Mouse (Mus musculus) gastrocnemius, adult 8-10 months (tissue): ENCODE results near the gene Spg11. TPM values are rescaled to one million over a fixed set of nuclear protein-coding genes. Genes with fewer than 3 reads are reported as not detected.
"Not testable (repeated sequence)": the region's sequence is repeated elsewhere in the genome, so short reads cannot be mapped to it uniquely, and the experiment has no call there.

Experiments used
- DNase-seq, 2 experiments: peaks; one replicate each; pipeline ENCODE4 v3.0.0; 2022; ENCODE audit warnings: low spot score in 2 of 2
- microRNA-seq: library from miRNA; unstranded; fragments of <30 nt; microRNA quantifications from one replicate; pipeline ENCODE4 v1.2.0, GENCODE M21; 2022
- total RNA-seq, 4 experiments: library from RNA; stranded (reverse); gene quantifications; 2 replicates each; pipeline ENCODE4 v1.2.4; 2022

Spg11 gene
- total RNA-seq, 4 experiments from 2014 or later: 5.4 to 6.4 (median 6.1) TPM

DNA sequence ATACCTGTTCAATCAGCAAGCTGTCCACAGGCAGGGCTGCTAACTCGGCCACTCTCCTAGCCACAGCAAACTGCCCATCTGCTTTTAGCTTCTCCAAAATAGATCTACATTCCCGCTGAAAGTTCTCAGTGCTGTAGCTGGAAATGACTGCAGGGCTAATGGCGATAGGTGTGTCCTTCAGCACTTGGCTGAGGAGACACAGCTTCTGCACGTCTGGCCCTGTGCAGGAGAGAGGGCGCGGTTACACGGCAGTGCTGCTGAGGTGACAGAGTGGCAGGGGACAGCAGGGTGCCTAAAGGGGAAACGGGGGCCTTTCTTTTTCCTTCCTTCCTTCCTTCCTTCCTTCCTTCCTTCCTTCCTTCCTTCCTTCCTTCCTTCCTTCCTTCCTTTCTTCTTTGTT lies 51.9 kb downstream of the Spg11 start:
- no peak for DNase-seq

DNA sequence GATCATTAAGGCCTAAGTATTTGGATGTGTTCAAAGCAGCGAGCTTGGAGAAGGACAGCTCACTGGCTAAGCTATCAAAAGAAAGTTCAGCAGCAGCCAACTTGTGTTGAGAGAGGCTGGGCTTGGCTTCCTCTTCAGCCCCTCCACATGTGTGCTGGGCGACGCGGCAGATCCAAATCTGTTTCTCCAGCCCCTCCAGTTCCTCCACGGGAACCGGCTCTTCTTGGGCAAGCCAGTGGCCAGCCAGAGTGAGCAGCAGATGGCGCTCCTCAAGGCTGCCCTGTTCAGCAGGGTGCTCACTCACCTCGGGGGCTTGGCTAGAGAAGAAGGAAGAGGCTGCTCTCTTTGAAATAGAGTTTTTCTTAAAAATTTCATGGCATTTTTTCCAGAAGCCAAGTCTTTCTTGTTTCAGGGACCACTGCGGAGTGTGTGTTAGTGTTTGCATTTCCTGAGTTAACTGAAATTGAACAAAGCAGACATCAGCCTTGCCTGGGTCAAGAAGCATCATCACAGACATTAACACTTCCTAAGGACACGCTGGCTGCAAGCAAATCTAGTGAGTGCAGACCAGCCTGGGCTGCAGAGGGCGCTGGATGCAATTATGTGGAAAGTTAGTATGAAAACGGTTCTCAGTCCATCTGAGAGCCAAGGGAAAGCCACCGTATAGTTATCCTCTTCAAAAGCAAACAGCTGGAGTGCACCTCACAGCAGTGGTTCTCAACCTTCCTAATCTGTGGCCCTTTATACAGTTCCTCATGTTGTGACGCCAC lies 52.8 kb downstream of the Spg11 start:
- peak in 1 of 2 experiments; percentile 14 for DNase-seq

DNA sequence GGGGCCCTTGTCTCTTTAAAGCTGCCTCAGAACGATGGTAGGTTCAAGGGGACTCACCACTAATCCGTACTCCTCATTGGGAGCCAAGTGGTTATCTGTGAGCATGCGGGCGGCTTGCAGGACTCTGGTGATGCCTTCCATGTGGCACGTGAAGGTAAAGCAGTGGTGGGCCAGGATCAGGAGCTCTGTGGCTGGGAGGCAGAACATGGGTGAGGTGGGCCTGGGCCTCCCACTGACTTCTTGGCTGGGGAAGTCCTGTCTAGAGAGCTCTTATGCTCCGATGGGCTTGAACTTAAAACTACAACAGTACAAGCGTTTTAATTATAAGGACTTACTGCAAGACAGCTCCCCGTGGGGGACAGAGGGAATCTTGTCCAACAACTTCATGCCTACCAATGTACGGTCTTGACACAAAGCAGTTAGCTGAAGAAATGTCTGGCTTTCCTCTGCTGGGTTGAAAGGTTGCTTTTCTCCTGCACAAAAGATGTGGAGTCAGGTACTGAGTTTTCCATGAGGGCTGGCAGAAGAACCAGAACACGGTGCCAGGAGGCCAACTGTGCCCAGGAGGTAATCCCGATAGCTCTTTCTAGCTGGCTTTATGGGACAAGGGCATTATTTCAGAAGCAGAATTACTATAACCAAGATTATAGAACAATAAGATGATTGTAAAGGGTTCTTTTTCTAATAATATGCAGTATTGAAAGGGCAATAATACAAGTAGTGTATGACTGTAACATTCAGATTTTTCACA lies 58.6 kb downstream of the Spg11 start:
- DNase-seq: no peak

DNA sequence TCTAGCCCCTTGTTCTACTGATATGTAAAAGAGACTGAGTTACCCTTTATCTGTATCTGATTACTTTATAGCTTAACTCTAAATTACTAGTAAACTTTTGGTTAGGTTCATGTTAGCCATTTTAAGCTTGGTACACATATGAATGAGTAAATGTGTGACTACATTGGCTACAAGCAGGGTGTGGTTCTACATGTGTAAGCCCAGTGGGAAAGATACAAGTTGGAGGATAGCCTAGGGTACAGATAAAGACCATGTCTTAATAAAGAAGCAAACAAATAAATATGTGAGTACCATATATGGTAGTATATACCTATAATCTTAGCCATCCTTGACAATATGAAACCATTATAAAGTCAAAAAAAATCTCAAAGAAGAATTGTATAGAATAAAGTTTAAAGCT lies 74.3 kb downstream of the Spg11 start:
- no peak for DNase-seq

DNA sequence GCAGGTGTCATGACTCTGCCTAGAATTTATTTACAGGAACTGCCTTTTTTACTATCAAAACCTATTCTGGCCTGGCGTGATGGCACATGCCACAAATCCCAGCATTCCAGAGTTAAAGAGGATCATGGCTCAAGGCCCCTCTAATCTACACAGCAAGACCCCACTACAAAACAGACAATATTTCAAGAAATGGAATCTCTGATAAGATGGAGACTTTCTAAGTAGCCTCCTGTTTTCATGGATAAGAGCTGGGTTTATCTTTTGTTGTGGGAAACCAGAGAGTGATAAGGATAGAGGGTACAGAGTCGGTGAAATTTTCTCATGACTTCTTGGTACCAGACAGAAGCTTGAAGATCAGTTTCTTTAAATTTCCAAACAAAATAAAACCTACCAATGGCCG lies 82.1 kb downstream of the Spg11 start:
- DNase-seq: no peak

DNA sequence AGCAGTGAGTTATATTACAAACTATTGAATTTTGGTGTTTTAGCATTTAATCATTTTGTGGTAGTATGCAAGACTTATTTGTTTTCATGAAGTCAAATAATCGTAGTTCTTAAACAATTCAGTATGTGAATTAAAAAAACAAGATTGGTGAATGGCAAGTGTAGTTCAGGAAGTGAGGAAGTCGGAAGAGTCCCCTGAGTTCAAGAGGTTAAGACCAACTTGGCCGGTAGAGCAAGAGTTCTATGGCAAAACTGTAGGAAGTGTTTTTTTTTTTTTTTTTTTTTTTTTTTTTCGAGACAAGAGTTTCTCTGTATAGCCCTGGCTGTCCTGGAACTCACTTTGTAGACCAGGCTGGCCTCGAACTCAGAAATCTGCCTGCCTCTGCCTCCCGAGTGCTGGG lies 86.2 kb downstream of the Spg11 start:
- no peak for DNase-seq

DNA sequence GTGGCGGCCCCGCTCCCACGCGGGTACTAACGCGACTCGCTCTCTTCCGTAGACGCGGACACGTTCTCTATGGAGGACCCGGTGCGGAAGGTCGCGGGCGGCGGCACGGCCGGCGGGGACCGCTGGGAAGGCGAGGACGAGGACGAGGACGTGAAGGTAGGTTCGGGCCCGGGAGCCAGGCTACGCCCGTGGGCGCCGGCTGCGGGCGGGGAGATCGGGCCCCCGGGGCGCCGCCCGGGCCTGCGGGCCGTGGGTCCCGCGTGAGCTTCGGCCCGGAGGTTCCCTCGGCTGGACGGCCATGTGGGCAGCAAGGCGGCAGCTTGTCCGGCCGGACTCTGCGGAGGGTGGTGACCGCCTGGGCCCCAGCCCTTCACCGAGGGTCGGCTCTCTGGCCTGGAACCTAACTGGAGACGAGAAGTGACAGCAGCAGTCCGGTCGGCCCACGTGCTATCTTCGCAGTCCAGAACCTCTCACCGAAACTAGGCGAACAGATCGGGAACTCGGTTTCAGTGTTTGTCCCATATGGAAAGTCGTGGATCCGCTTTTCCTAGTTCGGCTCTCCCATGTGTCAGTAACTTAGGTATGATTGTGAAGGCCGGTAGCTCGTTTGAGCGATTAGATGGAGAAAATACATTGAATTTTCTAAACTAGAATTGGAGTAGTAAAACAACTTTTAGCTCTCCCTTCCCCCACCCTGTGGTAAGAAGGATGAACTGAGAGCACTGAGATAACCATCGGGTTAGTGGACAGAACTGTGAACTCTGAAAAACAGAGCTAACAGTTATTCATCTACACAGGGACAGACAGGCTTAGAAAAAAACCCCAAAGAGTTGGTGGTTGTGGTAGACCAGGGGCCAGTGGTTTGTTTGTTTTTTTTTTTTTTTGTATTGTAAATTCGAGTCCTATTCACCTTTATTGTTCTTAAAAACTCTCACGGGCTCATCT lies 89.2 kb downstream of the Spg11 start:
- DNase-seq: peak; percentile 34 to 36

DNA sequence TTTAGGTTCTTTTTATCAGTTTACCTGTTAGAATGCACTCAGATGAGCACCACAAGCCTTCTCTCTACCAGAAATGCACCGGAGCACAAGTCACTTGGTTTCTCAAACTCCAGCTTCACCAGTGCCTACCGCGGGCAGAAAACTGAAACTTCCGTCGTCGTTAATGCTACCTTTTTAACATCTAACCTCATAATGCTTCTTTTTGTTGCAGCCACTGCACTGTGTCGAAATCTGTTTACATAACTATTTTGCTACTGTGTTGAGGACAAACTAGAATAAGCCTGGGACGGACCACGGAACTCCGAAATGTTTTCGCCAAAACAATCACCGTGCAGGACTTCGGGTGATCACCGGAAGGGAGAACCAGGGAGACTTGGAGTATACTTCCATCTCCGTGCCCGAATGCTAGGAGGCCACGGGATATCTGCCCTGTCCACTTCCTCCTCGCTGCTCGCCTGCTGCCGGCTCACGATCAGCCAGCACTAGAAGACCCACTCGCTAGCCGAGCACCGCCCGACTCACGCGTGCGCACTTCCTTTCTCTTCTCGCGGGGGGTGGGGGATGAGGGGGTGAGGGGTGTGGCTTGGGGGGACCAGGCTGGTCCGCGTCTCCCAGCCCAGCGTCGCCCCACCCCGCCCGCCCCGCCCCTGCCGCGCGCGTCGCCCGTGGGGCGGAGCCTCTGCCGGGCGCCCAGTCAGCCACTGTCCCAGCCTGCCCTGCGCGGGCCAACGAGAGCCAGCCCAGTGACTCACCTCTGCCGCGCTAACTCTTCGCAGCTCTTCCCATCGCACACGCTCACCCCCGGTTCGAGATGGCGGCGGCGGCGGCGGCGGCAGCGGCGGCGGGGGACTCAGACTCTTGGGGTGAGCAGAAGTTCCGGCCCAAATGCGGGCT lies 90.1 kb downstream of the Spg11 start, which contains the start of gene Eif3j1:
Eif3j1 (plus strand) TSS at position 685 of the 894 bp plus-strand sequence.
- DNase-seq: peak; percentile 77 to 86

DNA sequence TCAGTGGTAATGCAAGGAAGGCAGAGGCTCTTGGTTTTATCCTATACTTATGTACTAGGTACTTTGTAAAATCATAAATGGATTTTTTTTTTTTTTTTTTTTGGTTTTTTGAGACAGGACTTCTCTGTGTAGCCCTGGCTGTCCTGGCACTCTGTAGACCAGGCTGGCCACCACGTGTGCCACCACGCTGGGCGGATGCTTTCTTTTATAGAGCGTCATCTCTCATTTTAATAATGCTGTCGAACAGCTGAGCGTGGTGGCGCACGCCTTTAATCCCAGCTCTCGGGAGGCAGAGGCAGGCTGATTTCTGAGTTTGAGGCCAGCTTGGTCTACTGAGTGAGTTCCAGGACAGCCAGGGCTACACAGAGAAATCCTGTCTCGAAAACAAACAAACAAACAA lies 91.1 kb downstream of the Spg11 start:
- not testable (repeated sequence) for DNase-seq

DNA sequence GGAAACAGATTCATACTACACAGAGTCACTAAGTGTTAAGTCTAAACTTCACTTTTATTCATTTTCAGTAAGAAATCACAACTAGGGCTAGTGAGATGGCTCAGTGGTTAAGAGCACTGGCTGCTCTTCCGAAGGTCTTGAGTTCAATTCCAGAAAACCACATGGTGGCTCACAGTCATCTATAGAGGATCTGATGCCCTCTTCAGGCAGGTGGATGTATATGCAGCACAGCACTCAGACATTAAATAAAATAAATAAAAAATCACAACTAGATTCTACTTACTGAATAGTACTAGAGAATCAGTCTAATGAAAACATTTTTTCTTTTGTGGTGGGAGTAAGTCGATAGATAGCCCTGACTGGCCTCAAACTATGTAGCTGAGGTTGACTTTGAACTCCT lies 95.9 kb downstream of the Spg11 start:
- DNase-seq: no peak

DNA sequence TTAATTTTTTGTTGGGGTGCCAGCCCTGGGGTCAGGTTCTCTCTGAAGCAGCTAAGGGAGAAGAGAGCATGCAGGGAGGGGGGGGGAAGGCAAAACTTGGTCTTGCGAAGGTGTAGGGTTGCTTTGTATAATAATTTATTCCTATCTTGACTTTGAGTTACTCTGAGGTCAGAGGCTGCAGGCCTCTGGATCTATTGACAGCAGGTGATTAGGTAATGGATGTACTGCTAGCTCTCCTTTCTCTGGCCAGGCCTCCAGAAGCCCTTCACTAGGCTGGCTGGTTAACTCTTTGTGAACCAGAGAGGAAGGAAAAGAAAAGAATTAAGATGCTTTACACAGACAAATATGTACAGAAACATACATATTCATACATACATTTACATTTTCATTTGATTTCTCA lies 99.5 kb downstream of the Spg11 start:
- DNase-seq: no peak

DNA sequence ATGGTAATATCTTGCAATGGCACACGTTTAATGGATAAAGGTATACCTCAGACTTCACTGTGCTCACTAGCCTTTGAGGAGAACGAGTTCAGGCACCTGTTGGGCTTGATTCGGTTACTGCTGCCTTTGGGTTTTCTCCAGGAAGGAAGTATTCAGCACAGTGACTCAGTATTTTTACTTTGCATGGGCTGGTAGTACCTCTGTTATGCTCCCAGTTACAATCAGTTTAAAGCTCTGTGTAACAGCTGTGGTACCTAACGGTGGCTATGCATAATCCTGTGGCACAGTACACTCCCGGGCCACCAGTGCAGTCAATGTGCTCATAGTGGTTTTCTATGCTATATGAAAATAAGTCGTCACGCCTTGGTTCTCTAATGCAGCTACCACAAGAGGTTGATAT lies 106.7 kb downstream of the Spg11 start:
- no peak for DNase-seq

DNA sequence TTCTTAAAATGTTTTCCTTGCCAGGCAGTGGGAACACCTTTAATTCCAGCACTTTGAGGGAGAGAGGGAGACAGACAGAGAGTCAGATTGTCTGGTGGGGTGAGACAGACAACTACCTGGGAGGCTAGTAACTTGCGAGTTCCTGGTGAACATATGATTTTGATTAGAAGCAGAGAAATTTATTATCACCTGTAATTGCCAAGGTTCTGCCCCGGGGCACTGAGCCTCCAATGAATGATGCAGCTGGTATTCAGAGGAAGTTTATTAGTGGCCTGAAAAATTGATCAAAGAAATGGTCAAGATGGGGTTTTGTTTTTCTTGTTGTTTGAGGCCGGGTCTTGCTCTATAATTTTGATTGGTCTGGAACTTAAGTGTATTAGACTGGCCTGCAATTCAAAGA lies 109.4 kb downstream of the Spg11 start:
- no peak for DNase-seq

Small RNA genes within 50 kb of the gene (microRNA-seq; reads per million reads assigned to microRNA genes)
- gene Gm47314: not detected

Other genes starting within 250 kb of the Spg11 start
- 1 to 10 TPM; 5.0 to 8.0 (median 6.4) TPM for gene Ctdspl2, start 162.4 kb downstream of the Spg11 start, total RNA-seq
- gene Mageb3, start 162.3 kb downstream of the Spg11 start, total RNA-seq: not detected
- gene Eif3j1, start 89.8 kb downstream of the Spg11 start, total RNA-seq: 10 to 100 TPM; 33.9 to 42.2 (median 37.6) TPM
- gene B2m, start 29.3 kb upstream of the Spg11 start, total RNA-seq: 100 to 1,000 TPM in 1 of 4 experiments, 10 to 100 TPM in 3; 54.2 to 107 (median 77.1) TPM
- gene Trim69, start 42.3 kb upstream of the Spg11 start, total RNA-seq: not detected
- gene Patl2, start 67.8 kb upstream of the Spg11 start, total RNA-seq: not detected
- gene Terb2, start 67.9 kb upstream of the Spg11 start, total RNA-seq: not detected
- 10 to 100 TPM; 63.0 to 69.8 (median 66.5) TPM for gene Sord, start 116.4 kb upstream of the Spg11 start, total RNA-seq
- gene Duox2, start 180.1 kb upstream of the Spg11 start, total RNA-seq: under 1 TPM in 3 of 4 experiments, not detected in 1; 0.07 to 0.24 (median 0.18) TPM
- gene Duoxa2, start 180.5 kb upstream of the Spg11 start, total RNA-seq: not detected
- under 1 TPM in 3 of 4 experiments, not detected in 1; 0.48 to 0.63 (median 0.62) TPM for gene Duoxa1, start 195.3 kb upstream of the Spg11 start, total RNA-seq
- under 1 TPM; 0.19 to 0.38 (median 0.29) TPM for gene Duox1, start 197.3 kb upstream of the Spg11 start, total RNA-seq